Comparison of ENCODE assay signal across 24 mouse cellular contexts in the genomic region with DNA sequence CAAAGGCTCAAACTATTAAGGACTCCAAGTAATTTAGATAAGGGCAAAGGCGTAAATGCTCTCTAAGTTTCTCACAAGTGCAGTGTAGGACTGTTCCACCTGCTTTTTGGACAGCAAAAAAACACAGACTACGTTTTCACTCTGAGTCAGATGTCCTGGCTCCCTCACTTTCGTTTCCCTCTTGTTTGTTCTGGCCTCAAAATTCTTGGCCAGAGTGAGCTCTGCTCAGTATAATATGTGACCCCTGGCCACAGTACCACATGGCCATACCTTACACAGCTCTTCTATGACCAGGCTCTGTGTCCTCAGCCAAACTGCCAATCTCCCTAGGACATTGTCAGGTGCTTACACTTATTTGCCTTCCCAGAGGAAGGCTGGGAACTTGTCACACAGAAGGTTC.
"Had no signal": no experiment of that assay in that cellular context is flagged by ENCODE, and none has a peak within 500 bp of the region (broad histone marks: within the 10 kb centered on the region; RNA-seq: fewer than 3 reads in every experiment).

No protein-coding gene starts in this region.

- H3K27me3 ChIP-seq: limb, embryonic 12.5 days; limb, embryonic 15.5 days; midbrain, embryonic 12.5 days; midbrain, embryonic 15.5 days; neural tube, embryonic 13.5 days; stomach, embryonic 15.5 days had no signal

- DNase-seq: kidney, adult 18-20 months; kidney, adult 9 months; kidney, postnatal 14 days; kidney, postnatal 4 days; layer of hippocampus, postnatal 36 days; left cerebral cortex, postnatal 4 days; liver, postnatal 0 days; lung, embryonic 14.5 days; retina, postnatal 1 day; right cerebral cortex, postnatal 25 days; spleen, adult 18-20 months; thymus, postnatal 36 days had no signal

- H3K4me1 ChIP-seq: limb, embryonic 12.5 days; limb, embryonic 15.5 days; midbrain, embryonic 12.5 days; midbrain, embryonic 15.5 days; neural tube, embryonic 13.5 days; stomach, embryonic 15.5 days had no signal

- H3K9me3 ChIP-seq: limb, embryonic 12.5 days; limb, embryonic 15.5 days; midbrain, embryonic 12.5 days; midbrain, embryonic 15.5 days; neural tube, embryonic 13.5 days; stomach, embryonic 15.5 days had no signal

- H3K4me2 ChIP-seq: limb, embryonic 12.5 days; limb, embryonic 15.5 days; liver, embryonic 11.5 days; lung, embryonic 14.5 days; midbrain, embryonic 12.5 days; midbrain, embryonic 15.5 days; neural tube, embryonic 13.5 days; stomach, embryonic 15.5 days had no signal

- H3K27ac ChIP-seq: left cerebral cortex, adult 2 months; limb, embryonic 12.5 days; limb, embryonic 15.5 days; liver, embryonic 14.5 days; macrophage; midbrain, embryonic 12.5 days; midbrain, embryonic 15.5 days; neural tube, embryonic 13.5 days; stomach, embryonic 15.5 days had no signal

- H3K36me3 ChIP-seq: limb, embryonic 12.5 days; limb, embryonic 15.5 days; midbrain, embryonic 12.5 days; midbrain, embryonic 15.5 days; neural tube, embryonic 13.5 days; stomach, embryonic 15.5 days had no signal

- H3K4me3 ChIP-seq: left cerebral cortex, adult 2 months; limb, embryonic 12.5 days; limb, embryonic 15.5 days; midbrain, embryonic 12.5 days; midbrain, embryonic 15.5 days; myocyte; neural tube, embryonic 13.5 days; stomach, embryonic 15.5 days had no signal

- ATAC-seq: liver, postnatal 0 days; lung, postnatal 0 days; midbrain, embryonic 15.5 days had no signal

- H3K9ac ChIP-seq: limb, embryonic 12.5 days; limb, embryonic 15.5 days; liver, embryonic 14.5 days; liver, postnatal 0 days; lung, embryonic 14.5 days; midbrain, embryonic 12.5 days; midbrain, embryonic 15.5 days; neural tube, embryonic 13.5 days; stomach, embryonic 15.5 days had no signal
